Mouse (Mus musculus) embryonic facial prominence, embryonic 14.5 days (tissue): ENCODE measurements around the gene Sun1. TPM values are rescaled to one million over a fixed set of nuclear protein-coding genes. Genes with fewer than 3 reads are reported as not detected.

Experiments
- ATAC-seq: fragments of 200-750 bp; cut with Nextera tagmentation; 2 replicates; pipeline ENCODE4 v1.8.0; 2017; ENCODE audit warnings: low read depth, moderate number of reproducible peaks, moderate TSS enrichment
- DNase-seq: peaks from one replicate; pipeline ENCODE4 v3.0.0-alpha.2; 2015; ENCODE audit warnings: low spot score
- H3K27ac ChIP-seq: fragments of 300-500 bp; sonication (generic); replicated peaks from 2 replicates; pipeline ENCODE4 v1.5.1; 2014; ENCODE audit warnings: low read depth, mild to moderate bottlenecking, low read length, moderate library complexity
- H3K27me3 ChIP-seq: fragments of 300-500 bp; sonication (generic); replicated peaks from 2 replicates; pipeline ENCODE4 v1.6.1; 2014; ENCODE audit warnings: low read length; ENCODE audit not compliant: control insufficient read depth, insufficient read depth
- H3K36me3 ChIP-seq: fragments of 300-500 bp; sonication (generic); 2 replicates; pipeline ENCODE4 v1.6.1; 2014; ENCODE audit warnings: low read length, mixed read lengths; ENCODE audit not compliant: control insufficient read depth, insufficient read depth
- H3K4me1 ChIP-seq: fragments of 300-500 bp; sonication (generic); 2 replicates; pipeline ENCODE4 v1.6.1; 2014; ENCODE audit warnings: antibody characterized with exemption, low read length; ENCODE audit not compliant: control insufficient read depth, insufficient read depth
- H3K4me2 ChIP-seq: fragments of 300-500 bp; sonication (generic); 2 replicates; pipeline ENCODE4 v1.6.1; 2014; ENCODE audit warnings: low read depth, mild to moderate bottlenecking, low read length, moderate library complexity, mixed read lengths
- H3K4me3 ChIP-seq: fragments of 300-500 bp; sonication (generic); 2 replicates; pipeline ENCODE4 v1.5.1; 2014; ENCODE audit warnings: low read depth, mild to moderate bottlenecking, low read length
- H3K9ac ChIP-seq: fragments of 300-500 bp; sonication (generic); 2 replicates; pipeline ENCODE4 v1.6.1; 2014; ENCODE audit warnings: low read depth, mild to moderate bottlenecking, low read length, moderate library complexity, mixed read lengths
- H3K9me3 ChIP-seq: fragments of 300-500 bp; sonication (generic); 2 replicates; pipeline ENCODE4 v1.6.1; 2016; ENCODE audit warnings: low read length; ENCODE audit not compliant: control insufficient read depth
- WGBS: fragments of 180-500 bp; shearing (Covaris S2); extraction: QIAGEN DNeasy Blood & Tissue Kit; methylation state at CpG from one replicate; pipeline ENCODE4 v1.1.7; 2014; 5-methylcytosine and 5-hydroxymethylcytosine counted together
- polyA plus RNA-seq: library from polyadenylated mRNA; unstranded; fragments of >200 nt; fragmentation: Nextera tagmentation; extraction: Ambion mirVana; gene quantifications from 2 replicates; pipeline ENCODE4 v1.2.1, GENCODE M21; 2014

Sun1 gene
- polyA plus RNA-seq, 1 experiment from 2014 or later, result 59.5 TPM

- no peaks in the 10 kb centered on the region for H3K27me3 ChIP-seq
Observed at GRCm38 (mm10) chr5:139271994-139272554, 71.6 kb downstream of the Sun1 start.

GRCm38 (mm10) chr5:139277287-139277686, 76.8 kb downstream of the Sun1 start:
- no peak overlapping the region for H3K4me2 ChIP-seq
- 74% methylated on average over 8 of the region's 8 CpGs for WGBS
- DNase-seq (no peak), ATAC-seq (no peak)
- H3K4me1 ChIP-seq, result no peaks in the 10 kb centered on the region
- no peak overlapping the region for H3K27ac ChIP-seq
- H3K36me3 ChIP-seq, result no peaks in the 10 kb centered on the region
- H3K4me3 ChIP-seq, result no peak overlapping the region
- no peak overlapping the region for H3K9ac ChIP-seq
- H3K27me3 ChIP-seq, result no peaks in the 10 kb centered on the region
- no peaks in the 10 kb centered on the region for H3K9me3 ChIP-seq

More at GRCm38 (mm10) chr5:139271994-139272554, 71.6 kb downstream of the Sun1 start:
- H3K9me3 ChIP-seq, result no peaks in the 10 kb centered on the region
- no peak overlapping the region for H3K9ac ChIP-seq
- no peak overlapping the region for H3K4me3 ChIP-seq
- H3K4me2 ChIP-seq, result no peak overlapping the region
- H3K27ac ChIP-seq, result no peak overlapping the region
- peaks cover 23% of the 10 kb centered on the region for H3K36me3 ChIP-seq
- no peak for DNase-seq
- ATAC-seq, result no peak
- 35% methylated on average over 7 of the region's 8 CpGs for WGBS
- no peaks in the 10 kb centered on the region for H3K4me1 ChIP-seq

GRCm38 (mm10) chr5:139281373-139282112, 81.1 kb downstream of the Sun1 start:
- no peak for DNase-seq
- Histone ChIP-seq H3K4me1 (no peaks in the 10 kb centered on the region), H3K36me3 (no peaks in the 10 kb centered on the region), H3K4me3 (no peak overlapping the region), H3K9ac (no peak overlapping the region), H3K27ac (no peak overlapping the region), H3K4me2 (no peak overlapping the region), H3K27me3 (no peaks in the 10 kb centered on the region), H3K9me3 (no peaks in the 10 kb centered on the region)
- 59% methylated on average over 10 of the region's 11 CpGs for WGBS
- ATAC-seq, result 0 out of 2 replicates have a peak, but pooled peaks have one; percentile 3

- Histone ChIP-seq H3K9ac (no peak overlapping the region), H3K27ac (no peak overlapping the region)
- ATAC-seq, result peak; percentile 77
Observed at GRCm38 (mm10) chr5:139282191-139282590, 81.8 kb downstream of the Sun1 start.

GRCm38 (mm10) chr5:139283460-139284180, 83.2 kb downstream of the Sun1 start:
- no peaks in the 10 kb centered on the region for H3K27me3 ChIP-seq
- no peak overlapping the region for H3K4me2 ChIP-seq
- ATAC-seq, result no peak
- no peak overlapping the region for H3K27ac ChIP-seq
- DNase-seq, result no peak
- no peaks in the 10 kb centered on the region for H3K36me3 ChIP-seq
- no peaks in the 10 kb centered on the region for H3K9me3 ChIP-seq
- WGBS, result 94% methylated on average over 14 of the region's 14 CpGs
- H3K9ac ChIP-seq, result no peak overlapping the region
- H3K4me1 ChIP-seq, result no peaks in the 10 kb centered on the region
- no peak overlapping the region for H3K4me3 ChIP-seq

More at GRCm38 (mm10) chr5:139282191-139282590, 81.8 kb downstream of the Sun1 start:
- H3K36me3 ChIP-seq, result no peaks in the 10 kb centered on the region
- peak; percentile 81 for DNase-seq
- 9% methylated on average over 12 of the region's 15 CpGs for WGBS
- H3K4me2 ChIP-seq, result no peak overlapping the region
- H3K4me3 ChIP-seq, result no peak overlapping the region
- no peaks in the 10 kb centered on the region for H3K4me1 ChIP-seq
- H3K9me3 ChIP-seq, result no peaks in the 10 kb centered on the region
- H3K27me3 ChIP-seq, result no peaks in the 10 kb centered on the region

GRCm38 (mm10) chr5:139285383-139286067, 85.1 kb downstream of the Sun1 start:
- H3K4me1 ChIP-seq, result no peaks in the 10 kb centered on the region
- no peak for DNase-seq
- H3K9me3 ChIP-seq, result no peaks in the 10 kb centered on the region
- H3K36me3 ChIP-seq, result no peaks in the 10 kb centered on the region
- no peak for ATAC-seq
- 32% methylated on average over 6 of the region's 8 CpGs for WGBS
- H3K9ac ChIP-seq, result no peak overlapping the region
- H3K4me3 ChIP-seq, result no peak overlapping the region
- no peak overlapping the region for H3K27ac ChIP-seq
- H3K4me2 ChIP-seq, result no peak overlapping the region
- no peaks in the 10 kb centered on the region for H3K27me3 ChIP-seq

GRCm38 (mm10) chr5:139286142-139286941, 85.9 kb downstream of the Sun1 start:
- no peaks in the 10 kb centered on the region for H3K36me3 ChIP-seq
- 60% methylated on average over 14 of the region's 14 CpGs for WGBS
- ATAC-seq, result no peak

GRCm38 (mm10) chr5:139287099-139287498, 86.7 kb downstream of the Sun1 start:
- Histone ChIP-seq H3K4me3 (no peak overlapping the region), H3K4me1 (no peaks in the 10 kb centered on the region), H3K4me2 (no peak overlapping the region), H3K27ac (no peak overlapping the region), H3K9ac (no peak overlapping the region), H3K9me3 (no peaks in the 10 kb centered on the region), H3K36me3 (no peaks in the 10 kb centered on the region), H3K27me3 (no peaks in the 10 kb centered on the region)
- DNase-seq (no peak), ATAC-seq (no peak)
- WGBS, result 86% methylated on average over 5 of the region's 5 CpGs

More at GRCm38 (mm10) chr5:139286142-139286941, 85.9 kb downstream of the Sun1 start:
- H3K4me3 ChIP-seq, result no peak overlapping the region
- no peaks in the 10 kb centered on the region for H3K9me3 ChIP-seq
- no peak overlapping the region for H3K27ac ChIP-seq
- no peak for DNase-seq
- no peaks in the 10 kb centered on the region for H3K27me3 ChIP-seq
- no peak overlapping the region for H3K4me2 ChIP-seq
- H3K9ac ChIP-seq, result no peak overlapping the region
- H3K4me1 ChIP-seq, result no peaks in the 10 kb centered on the region
